Mouse (Mus musculus): Measurements from ENCODE around the gene Luc7l3. TPM values are rescaled to one million over a fixed set of nuclear protein-coding genes. Genes with fewer than 3 reads are reported as not detected.
A peak's percentile ranks its signal among the peaks of the same experiment; 100 is the strongest.

The Luc7l3 gene
- polyA plus RNA-seq, 1 experiment from 2014 or later: 105 TPM

- H3K4me3 ChIP-seq: no peak overlapping the region
- no peaks in the 10 kb centered on the region for H3K27me3 ChIP-seq (ENCODE audit: low read depth, poor library complexity, severe bottlenecking)
- H3K36me3 ChIP-seq: peaks cover 16% of the 10 kb centered on the region
- peaks cover 47% of the 10 kb centered on the region for H3K4me1 ChIP-seq
- H3K9me3 ChIP-seq (replicated peaks): no peaks in the 10 kb centered on the region
- WGBS: 92% methylated on average over 3 of the region's 3 CpGs
- H3K27ac ChIP-seq (replicated peaks): no peak overlapping the region
- DNase-seq (ENCODE audit: low spot score): no peak
These were observed 8.4 kb upstream of the Luc7l3 start for GRCm38 (mm10) chr11:94330211-94330610.

DNA sequence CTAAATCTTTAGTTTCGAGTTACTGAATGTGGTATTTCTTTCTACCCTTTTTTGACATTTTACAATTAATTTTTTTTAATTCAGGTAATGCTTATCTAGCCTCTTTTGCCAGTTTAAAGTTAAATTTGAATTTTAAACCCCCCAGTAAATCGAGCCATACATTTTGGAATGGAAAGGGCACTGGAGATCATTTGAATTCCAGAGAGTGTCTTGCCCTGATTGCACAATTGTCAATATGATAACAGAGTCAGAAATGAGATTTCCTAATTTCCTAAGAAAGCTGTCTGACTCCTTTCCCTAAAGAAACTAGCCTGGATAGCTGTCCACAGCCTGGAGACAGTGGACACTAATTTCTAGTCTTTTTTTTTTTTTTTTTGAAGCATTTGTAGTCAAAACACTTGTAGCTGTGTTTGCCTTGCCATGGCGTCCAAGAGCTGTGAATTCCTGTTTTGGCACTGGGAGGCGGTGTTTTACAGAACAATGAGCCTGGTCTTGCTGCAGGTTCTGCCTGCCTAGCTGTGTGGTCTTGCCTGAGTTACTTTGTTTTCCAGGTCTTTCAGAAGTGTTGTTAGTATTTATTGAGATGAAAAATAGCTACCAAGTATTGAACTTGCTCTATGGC, 7.6 kb upstream of the Luc7l3 start:
- WGBS: 53% methylated on average over 4 of the region's 4 CpGs
- Histone ChIP-seq H3K9me3 (replicated peaks) (no peaks in the 10 kb centered on the region), H3K4me3 (peak overlapping the region; percentile 14; the same call in 1 of the 2 replicates), H3K36me3 (peaks cover 8% of the 10 kb centered on the region), H3K27ac (replicated peaks) (no peak overlapping the region), H3K27me3 (ENCODE audit: low read depth, poor library complexity, severe bottlenecking) (no peaks in the 10 kb centered on the region), H3K4me1 (peaks cover 47% of the 10 kb centered on the region)
- no peak for DNase-seq (ENCODE audit: low spot score)

DNA sequence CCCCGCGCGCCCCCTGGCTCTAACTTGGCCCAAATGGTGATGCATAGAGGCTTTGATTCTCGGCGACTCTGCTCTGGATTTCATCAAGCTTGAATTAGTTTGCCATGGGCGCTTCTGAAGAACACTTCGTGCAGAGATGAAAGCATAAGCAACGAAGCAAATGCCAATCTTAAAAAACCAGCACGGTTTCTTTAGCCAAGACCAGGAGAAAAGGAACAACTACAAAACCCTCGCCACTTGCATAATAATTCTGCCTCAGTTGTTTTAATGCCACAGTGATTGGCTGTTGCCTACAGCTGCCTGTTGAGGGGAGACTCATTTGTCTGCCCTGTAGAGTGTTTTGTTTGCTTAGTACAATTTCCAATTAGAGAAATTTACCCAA, 6.8 kb upstream of the Luc7l3 start:
- H3K4me1 ChIP-seq: peaks cover 47% of the 10 kb centered on the region
- H3K27me3 ChIP-seq (ENCODE audit: low read depth, poor library complexity, severe bottlenecking): no peaks in the 10 kb centered on the region
- H3K36me3 ChIP-seq: 0 out of 2 replicates have a peak, but pooled peaks cover 2% of the 10 kb centered on the region
- DNase-seq (ENCODE audit: low spot score): no peak
- WGBS: 4% methylated on average over 10 of the region's 10 CpGs
- peak overlapping the region; percentile 98 for H3K27ac ChIP-seq (replicated peaks)
- H3K4me3 ChIP-seq: peak overlapping the region; percentile 81
- H3K9me3 ChIP-seq (replicated peaks): no peaks in the 10 kb centered on the region

DNA sequence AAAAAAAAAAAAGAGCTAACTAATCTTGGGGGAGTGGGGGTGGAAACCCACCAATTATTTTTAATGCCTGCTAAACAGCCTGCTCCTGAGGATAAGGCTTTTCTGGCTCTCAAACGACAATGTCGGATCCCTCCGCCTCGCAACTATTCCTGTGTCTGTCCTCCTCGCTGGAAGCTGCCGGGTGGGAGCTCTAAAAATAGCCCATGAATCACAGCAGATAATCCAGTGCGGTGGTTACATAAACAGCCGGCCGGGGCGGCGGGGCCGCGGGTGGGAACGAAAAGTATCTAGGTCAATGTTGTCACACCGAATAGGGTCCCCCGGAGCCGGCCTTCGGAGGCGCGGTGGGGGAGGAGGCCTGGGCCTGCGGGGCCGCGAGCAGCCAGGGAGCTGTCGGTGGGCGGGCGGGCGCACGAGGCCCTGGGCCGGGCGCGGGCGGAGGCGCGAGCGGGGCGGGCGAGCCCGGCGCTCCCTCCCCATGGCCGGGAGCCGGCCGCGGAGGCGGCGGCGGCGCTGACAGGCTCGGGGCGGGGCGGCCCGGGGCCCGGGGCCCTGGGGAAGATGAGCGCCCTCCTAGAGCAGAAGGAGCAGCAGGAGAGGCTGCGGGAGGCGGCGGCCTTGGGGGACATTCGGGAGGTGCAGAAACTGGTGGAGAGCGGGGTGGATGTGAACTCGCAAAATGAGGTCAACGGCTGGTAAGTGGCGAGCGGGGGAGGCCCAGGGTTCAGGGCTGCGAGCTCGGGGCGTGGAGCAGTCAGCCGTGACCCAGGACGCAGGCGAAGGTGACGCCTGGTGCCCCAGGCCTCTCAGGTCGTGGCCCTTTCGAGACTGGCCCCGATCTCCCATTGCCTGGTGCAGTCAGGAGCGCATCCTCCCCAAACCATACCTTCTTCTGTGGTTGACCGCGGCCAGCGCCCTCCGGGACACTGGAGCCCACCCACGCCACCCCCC, 6.2 kb upstream of the Luc7l3 start, which contains the start of gene Ankrd40:
Gene Ankrd40, plus strand, starts transcription at position 309 of the 951 bp plus-strand sequence.
- Histone ChIP-seq H3K9me3 (replicated peaks) (no peaks in the 10 kb centered on the region), H3K27me3 (ENCODE audit: low read depth, poor library complexity, severe bottlenecking) (no peaks in the 10 kb centered on the region), H3K36me3 (no peaks in the 10 kb centered on the region), H3K27ac (replicated peaks) (peak within 1 kb of the TSS; percentile 98), H3K4me1 (peaks cover 52% of the 10 kb centered on the region), H3K4me3 (peak within 1 kb of the TSS; percentile 81)
- 1% methylated on average over 74 of the region's 78 CpGs for WGBS
- peak; percentile 94 for DNase-seq (ENCODE audit: low spot score)

GRCm38 (mm10) chr11:94326961-94327411, 5.2 kb upstream of the Luc7l3 start:
- Histone ChIP-seq H3K36me3 (no peaks in the 10 kb centered on the region), H3K27ac (replicated peaks) (peak overlapping the region; percentile 98), H3K4me3 (peak overlapping the region; percentile 81), H3K4me1 (peaks cover 60% of the 10 kb centered on the region), H3K27me3 (ENCODE audit: low read depth, poor library complexity, severe bottlenecking) (no peaks in the 10 kb centered on the region), H3K9me3 (replicated peaks) (no peaks in the 10 kb centered on the region)
- 2% methylated on average over 10 of the region's 10 CpGs for WGBS
- peak; percentile 48 for DNase-seq (ENCODE audit: low spot score)

DNA sequence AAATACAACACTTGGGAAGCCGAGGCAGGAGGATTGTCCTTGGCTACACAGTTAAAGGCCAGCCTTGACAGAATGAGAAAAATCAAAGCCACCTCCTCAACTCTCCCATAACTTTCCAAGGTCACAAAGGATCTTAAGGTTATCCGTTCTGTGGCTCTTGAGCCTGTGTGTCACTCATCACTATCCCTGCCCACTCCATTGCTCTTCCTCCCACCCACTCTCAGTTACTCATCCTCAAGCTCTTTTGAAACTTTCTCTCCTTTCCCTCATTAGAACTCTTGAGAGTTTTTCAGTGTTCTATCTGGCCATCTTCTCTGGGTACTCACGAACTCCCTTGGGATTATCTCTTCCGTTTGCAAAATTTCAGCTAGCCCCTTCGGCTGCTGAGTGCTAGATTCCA, 2.8 kb upstream of the Luc7l3 start:
- Histone ChIP-seq H3K4me3 (no peak overlapping the region), H3K27me3 (ENCODE audit: low read depth, poor library complexity, severe bottlenecking) (no peaks in the 10 kb centered on the region), H3K36me3 (peaks cover 5% of the 10 kb centered on the region), H3K4me1 (peaks cover 53% of the 10 kb centered on the region), H3K9me3 (replicated peaks) (no peaks in the 10 kb centered on the region), H3K27ac (replicated peaks) (no peak overlapping the region)
- DNase-seq (ENCODE audit: low spot score): no peak
- 92% methylated on average over 5 of the region's 5 CpGs for WGBS

DNA sequence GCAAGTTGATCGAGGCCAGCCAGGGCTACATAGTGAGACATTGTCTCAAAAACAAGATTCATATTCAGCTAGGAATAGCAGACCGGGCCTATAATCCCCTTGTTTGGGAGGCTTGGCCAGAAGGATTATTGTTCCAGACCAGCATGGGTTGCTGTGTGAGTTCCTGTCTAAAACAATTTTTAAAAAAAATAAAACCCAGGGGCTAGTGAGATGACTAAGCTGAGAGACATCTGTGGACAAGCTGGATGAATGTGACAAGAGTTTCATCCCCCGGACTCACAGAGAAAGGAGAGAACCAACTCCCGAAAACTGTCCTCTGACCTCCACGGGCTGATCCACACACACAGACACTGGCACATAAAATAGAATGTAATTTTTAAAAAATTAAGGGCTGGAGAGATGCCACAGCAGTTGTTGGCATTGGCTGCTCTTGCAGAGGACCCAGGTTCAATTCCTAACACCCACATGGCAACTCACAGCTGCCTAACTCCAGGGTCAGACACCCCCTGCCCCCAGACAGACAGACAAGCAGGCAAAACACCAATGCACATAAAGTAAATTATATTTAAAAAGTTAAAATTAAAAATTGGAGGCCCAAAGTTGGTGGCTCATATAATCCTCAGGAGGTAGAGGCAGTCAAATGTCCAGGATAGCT, 1.6 kb upstream of the Luc7l3 start:
- WGBS: 61% methylated on average over 5 of the region's 5 CpGs
- Histone ChIP-seq H3K36me3 (peaks cover 18% of the 10 kb centered on the region), H3K4me1 (peaks cover 48% of the 10 kb centered on the region), H3K4me3 (no peak overlapping the region), H3K27me3 (ENCODE audit: low read depth, poor library complexity, severe bottlenecking) (no peaks in the 10 kb centered on the region), H3K27ac (replicated peaks) (peak overlapping the region; percentile 100; the same call in 1 of the 2 replicates), H3K9me3 (replicated peaks) (no peaks in the 10 kb centered on the region)
- DNase-seq (ENCODE audit: low spot score): no peak

GRCm38 (mm10) chr11:94322636-94323035, 848 bp upstream of the Luc7l3 start:
- H3K9me3 ChIP-seq (replicated peaks): no peaks in the 10 kb centered on the region
- peaks cover 50% of the 10 kb centered on the region for H3K4me1 ChIP-seq
- H3K27ac ChIP-seq (replicated peaks): peak overlapping the region; percentile 100
- no peaks in the 10 kb centered on the region for H3K27me3 ChIP-seq (ENCODE audit: low read depth, poor library complexity, severe bottlenecking)
- peaks cover 22% of the 10 kb centered on the region for H3K36me3 ChIP-seq
- H3K4me3 ChIP-seq: peak overlapping the region; percentile 100
- 42% methylated on average over 5 of the region's 5 CpGs for WGBS
- DNase-seq (ENCODE audit: low spot score): no peak

DNA sequence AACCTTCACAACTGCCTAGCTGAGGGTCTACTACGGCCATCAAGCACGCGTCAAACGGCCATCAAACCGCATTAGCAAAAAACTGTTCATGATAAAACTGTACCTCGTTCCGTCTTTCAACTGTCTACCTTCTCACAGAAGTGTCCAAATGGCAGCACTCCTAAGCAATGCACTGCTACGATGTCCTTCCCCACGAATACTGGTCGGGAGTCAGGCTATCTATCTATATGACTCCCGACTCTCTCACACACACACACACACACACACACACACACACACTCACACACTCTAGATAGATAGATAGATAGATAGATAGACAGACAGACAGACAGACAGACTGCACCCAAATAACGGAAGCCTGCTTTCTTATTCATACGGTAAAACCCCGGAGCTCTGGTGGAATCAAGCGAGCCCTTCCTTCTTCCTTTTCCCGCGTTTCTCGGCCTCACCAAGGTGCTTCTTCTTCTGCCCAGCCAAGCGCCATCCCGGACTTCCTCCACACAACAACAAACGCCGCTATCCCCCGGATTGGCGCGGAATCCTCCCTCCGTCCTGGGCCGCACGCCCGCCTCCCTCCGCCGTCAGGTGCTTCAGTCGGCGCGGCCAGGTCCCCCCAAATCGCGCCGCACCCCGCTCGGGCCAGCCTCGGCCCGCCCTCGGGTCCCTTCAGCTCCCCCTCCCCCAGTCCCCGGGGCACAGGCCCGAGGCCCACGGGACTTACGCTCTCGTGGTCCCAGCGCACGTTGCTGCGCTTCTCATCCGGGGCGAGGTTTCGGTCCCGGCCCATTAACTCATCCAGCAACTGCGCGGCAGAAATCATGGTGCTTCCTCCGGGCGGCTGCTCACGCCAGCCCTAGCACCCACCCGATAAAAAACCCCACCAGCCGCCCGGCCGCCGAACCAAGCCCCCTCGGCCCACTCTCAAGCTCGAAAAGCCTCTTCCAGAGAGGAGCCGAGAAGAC, 538 bp downstream of the Luc7l3 start:
- peaks cover 54% of the 10 kb centered on the region for H3K4me1 ChIP-seq
- no peaks in the 10 kb centered on the region for H3K27me3 ChIP-seq (ENCODE audit: low read depth, poor library complexity, severe bottlenecking)
- H3K27ac ChIP-seq (replicated peaks): peak overlapping the region; percentile 100
- WGBS: under 1% methylated on average over 67 of the region's 67 CpGs
- H3K36me3 ChIP-seq: peaks cover 29% of the 10 kb centered on the region
- peak overlapping the region; percentile 100 for H3K4me3 ChIP-seq
- no peaks in the 10 kb centered on the region for H3K9me3 ChIP-seq (replicated peaks)
- DNase-seq (ENCODE audit: low spot score): no peak

DNA sequence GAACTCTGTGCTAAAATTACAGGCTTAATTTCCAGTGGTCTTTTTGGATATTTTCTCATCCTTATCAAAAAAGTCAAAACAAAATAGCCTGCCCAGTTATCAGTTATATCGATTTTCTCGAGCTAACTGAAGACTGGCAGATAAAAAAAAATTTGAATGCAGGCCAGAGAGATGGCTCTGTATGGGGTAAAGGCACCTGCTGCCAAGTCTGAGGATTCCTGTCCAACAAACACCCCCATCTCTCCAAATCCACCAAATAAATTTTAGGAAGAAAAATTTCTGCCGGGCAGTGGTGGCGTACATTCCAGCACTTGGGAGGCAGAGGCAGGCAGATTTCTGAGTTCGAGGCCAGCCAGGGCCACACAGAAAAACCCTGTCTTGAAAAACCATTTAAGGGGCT, 3.7 kb downstream of the Luc7l3 start:
- Histone ChIP-seq H3K36me3 (peaks cover 37% of the 10 kb centered on the region), H3K4me3 (0 out of 2 replicates have a peak overlapping the region, but pooled peaks have one; percentile 11), H3K27ac (replicated peaks) (no peak overlapping the region), H3K4me1 (peaks cover 66% of the 10 kb centered on the region), H3K27me3 (ENCODE audit: low read depth, poor library complexity, severe bottlenecking) (no peaks in the 10 kb centered on the region), H3K9me3 (replicated peaks) (no peaks in the 10 kb centered on the region)
- WGBS: 95% methylated on average over 5 of the region's 5 CpGs
- DNase-seq (ENCODE audit: low spot score): no peak

- no peak for DNase-seq (ENCODE audit: low spot score)
- Histone ChIP-seq H3K27ac (replicated peaks) (no peak overlapping the region), H3K4me3 (peak overlapping the region; percentile 11; the same call in 1 of the 2 replicates), H3K9me3 (replicated peaks) (no peaks in the 10 kb centered on the region), H3K4me1 (peaks cover 60% of the 10 kb centered on the region), H3K36me3 (peaks cover 37% of the 10 kb centered on the region), H3K27me3 (ENCODE audit: low read depth, poor library complexity, severe bottlenecking) (no peaks in the 10 kb centered on the region)
- 73% methylated on average over 4 of the region's 4 CpGs for WGBS
These were observed 4.3 kb downstream of the Luc7l3 start for GRCm38 (mm10) chr11:94317515-94317914.
